Mouse (Mus musculus): ENCODE measurements around the gene Traf3ip2.

Gene Traf3ip2

GRCm38 (mm10) chr10:39638862-39639261, 26.1 kb downstream of the Traf3ip2 start:
- DNase-seq = no peak

GRCm38 (mm10) chr10:39639783-39640182, 27.0 kb downstream of the Traf3ip2 start:
- no peak for DNase-seq

- DNase-seq = no peak
These were observed 28.1 kb downstream of the Traf3ip2 start for GRCm38 (mm10) chr10:39640817-39641226.

- no peak for DNase-seq
These were observed 33.3 kb downstream of the Traf3ip2 start for GRCm38 (mm10) chr10:39645789-39646628.

- no peak for DNase-seq
These were observed 33.9 kb downstream of the Traf3ip2 start for GRCm38 (mm10) chr10:39646629-39647019.

- DNase-seq = no peak
These were observed 34.4 kb downstream of the Traf3ip2 start for GRCm38 (mm10) chr10:39647118-39647517.

GRCm38 (mm10) chr10:39648278-39648677, 35.5 kb downstream of the Traf3ip2 start:
- no peak for DNase-seq

GRCm38 (mm10) chr10:39649550-39649949, 36.8 kb downstream of the Traf3ip2 start:
- no peak for DNase-seq

GRCm38 (mm10) chr10:39650316-39650715, 37.6 kb downstream of the Traf3ip2 start:
- DNase-seq = no peak

- DNase-seq = no peak
These were observed 41.3 kb downstream of the Traf3ip2 start for GRCm38 (mm10) chr10:39654001-39654416.

- DNase-seq = no peak
These were observed 46.2 kb downstream of the Traf3ip2 start for GRCm38 (mm10) chr10:39658901-39659410.

- DNase-seq = peak; percentile 52
These were observed 46.9 kb downstream of the Traf3ip2 start for GRCm38 (mm10) chr10:39659411-39660268.

GRCm38 (mm10) chr10:39660269-39660655, 47.5 kb downstream of the Traf3ip2 start:
- DNase-seq = no peak

GRCm38 (mm10) chr10:39660698-39661097, 48.0 kb downstream of the Traf3ip2 start:
- DNase-seq = no peak

- no peak for DNase-seq
These were observed 52.4 kb downstream of the Traf3ip2 start for GRCm38 (mm10) chr10:39665071-39665502.

- no peak for DNase-seq
These were observed 53.3 kb downstream of the Traf3ip2 start for GRCm38 (mm10) chr10:39666027-39666426.

- DNase-seq = no peak
These were observed 58.7 kb downstream of the Traf3ip2 start for GRCm38 (mm10) chr10:39671451-39671850.

- DNase-seq = no peak
These were observed 59.9 kb downstream of the Traf3ip2 start for GRCm38 (mm10) chr10:39672547-39673051.

GRCm38 (mm10) chr10:39674106-39674505, 61.4 kb downstream of the Traf3ip2 start:
- DNase-seq = no peak

GRCm38 (mm10) chr10:39674766-39675165, 62.0 kb downstream of the Traf3ip2 start:
- DNase-seq = no peak

GRCm38 (mm10) chr10:39678199-39678791, 65.6 kb downstream of the Traf3ip2 start:
- DNase-seq = no peak

- no peak for DNase-seq
These were observed 68.3 kb downstream of the Traf3ip2 start for GRCm38 (mm10) chr10:39681014-39681413.

- DNase-seq = no peak
These were observed 69.8 kb downstream of the Traf3ip2 start for GRCm38 (mm10) chr10:39682556-39682955.
